Mouse (Mus musculus): ENCODE data around the gene Cpvl.

Cpvl gene

GRCm38 (mm10) chr6:53978571-53978970 lies at the start of gene Cpvl:
Gene Cpvl (minus strand): TSS chr6:53978671.
- no peak for DNase-seq (ENCODE audit: extremely low spot score)

GRCm38 (mm10) chr6:54023846-54024245 lies 45.4 kb upstream of the Cpvl start:
- no peak for DNase-seq (ENCODE audit: extremely low spot score)

DNA sequence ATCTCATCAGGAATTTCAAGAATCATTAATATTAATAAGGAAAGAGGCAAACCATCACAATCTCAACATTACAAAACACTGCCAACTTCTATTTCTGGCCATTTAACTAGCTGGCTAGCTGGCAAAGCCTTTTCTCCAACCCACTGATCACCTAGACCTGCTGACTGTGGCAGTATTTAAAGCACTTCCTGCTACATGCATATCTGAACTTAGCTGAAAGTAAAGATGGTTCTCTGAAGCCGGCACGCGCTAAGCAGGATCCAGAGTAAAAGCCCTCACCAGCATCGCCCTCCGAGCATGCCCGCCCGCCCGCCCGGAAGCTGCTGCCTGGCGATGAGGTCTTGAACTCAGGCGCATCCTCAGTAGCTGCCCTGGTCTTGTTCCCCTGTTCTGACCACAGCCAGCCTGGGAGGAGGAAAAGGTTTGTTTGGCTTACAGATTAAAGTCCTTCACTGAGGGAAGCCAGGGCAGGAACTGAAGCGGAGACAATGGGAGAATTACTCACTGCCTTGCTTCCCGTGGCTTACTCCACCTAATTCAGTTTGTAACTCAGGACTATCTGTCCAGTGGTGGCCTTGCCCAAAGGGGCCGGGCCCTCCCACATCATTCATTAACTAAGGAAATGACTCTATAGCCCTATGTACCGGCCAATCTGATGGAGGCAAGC lies 42.8 kb upstream of the Cpvl start:
- DNase-seq (ENCODE audit: extremely low spot score), result peak; percentile 24

GRCm38 (mm10) chr6:54018861-54019260 lies 40.4 kb upstream of the Cpvl start:
- DNase-seq (ENCODE audit: extremely low spot score), result no peak

DNA sequence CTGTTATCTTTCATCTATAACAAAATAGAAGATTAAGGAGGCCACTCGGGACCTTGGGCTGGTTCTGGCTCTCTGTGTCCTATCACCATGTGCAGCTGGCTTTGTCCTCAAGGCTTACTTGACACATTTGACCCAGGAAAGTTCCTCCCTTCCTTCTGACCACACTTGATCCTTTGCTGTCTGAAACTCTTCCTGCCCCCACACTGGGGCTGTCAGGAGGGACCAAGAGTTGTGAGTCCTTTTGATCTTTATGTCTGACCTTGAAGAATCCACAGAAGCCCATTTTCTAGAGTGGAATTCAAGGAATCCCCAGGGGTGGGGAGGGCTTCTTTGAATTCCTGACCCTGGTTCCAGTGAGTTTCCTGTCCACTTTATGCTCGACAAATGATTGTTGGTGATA lies 39.6 kb upstream of the Cpvl start:
- DNase-seq (ENCODE audit: extremely low spot score), result peak; percentile 9

DNA sequence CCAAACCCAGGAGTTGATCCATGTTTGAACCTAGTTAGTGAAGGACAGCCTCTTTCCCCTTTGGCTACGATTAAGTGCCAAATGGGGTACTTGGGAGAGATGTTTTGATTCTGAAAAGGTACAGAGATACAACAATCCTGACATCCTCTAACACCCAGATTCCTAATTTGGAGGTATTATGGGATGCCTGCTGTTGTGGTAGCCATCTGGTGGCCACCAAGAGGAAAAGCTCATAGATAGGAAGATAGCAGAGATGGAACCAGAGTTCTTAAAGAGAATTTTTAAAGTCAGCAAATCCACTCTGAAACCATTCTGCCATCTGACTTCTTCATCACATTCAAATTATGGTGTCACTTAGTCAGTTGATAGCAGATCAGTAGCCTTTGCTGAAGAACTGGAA lies 33.7 kb upstream of the Cpvl start:
- DNase-seq (ENCODE audit: extremely low spot score), result no peak

- no peak for DNase-seq (ENCODE audit: extremely low spot score)
Measured at GRCm38 (mm10) chr6:54010362-54010761, 31.9 kb upstream of the Cpvl start.

GRCm38 (mm10) chr6:54009293-54009692 lies 30.8 kb upstream of the Cpvl start:
- DNase-seq (ENCODE audit: extremely low spot score), result no peak

GRCm38 (mm10) chr6:54008448-54009120 lies 30.1 kb upstream of the Cpvl start:
- no peak for DNase-seq (ENCODE audit: extremely low spot score)

GRCm38 (mm10) chr6:54005302-54005701 lies 26.8 kb upstream of the Cpvl start:
- no peak for DNase-seq (ENCODE audit: extremely low spot score)

DNA sequence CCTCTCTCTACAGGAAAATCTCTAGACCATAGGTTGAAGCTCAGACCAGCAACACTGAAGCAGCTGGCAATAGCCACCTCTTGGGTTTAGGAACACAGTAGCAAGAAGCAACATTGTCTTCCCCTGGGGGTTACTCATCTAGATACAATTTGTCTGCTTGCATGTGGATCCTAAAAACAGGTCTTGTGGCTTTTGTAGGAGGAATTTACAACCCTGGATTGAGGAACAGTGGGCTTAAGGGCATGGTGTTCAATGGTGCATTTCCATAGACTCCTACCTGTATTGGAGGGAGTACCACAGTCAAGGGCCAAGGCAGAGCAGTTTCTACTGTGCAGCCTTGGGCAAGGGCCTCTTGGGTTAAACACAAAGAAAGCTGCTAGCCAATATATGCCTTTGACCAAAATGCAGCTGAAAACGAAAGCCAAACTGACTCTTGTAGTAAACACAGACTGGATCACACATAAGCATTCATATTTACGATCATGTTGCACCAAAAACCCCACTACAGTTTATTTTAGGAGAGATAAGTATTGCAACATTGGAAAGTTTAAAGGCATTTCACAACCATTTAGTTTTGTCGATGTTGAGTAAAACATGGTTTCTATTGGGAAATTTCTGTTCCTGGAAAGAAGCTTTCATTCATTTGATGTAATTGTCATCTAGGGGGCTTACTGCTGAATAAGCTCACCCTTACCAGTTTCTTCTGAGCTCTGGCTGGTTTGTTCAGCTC lies 17.9 kb upstream of the Cpvl start:
- no peak for DNase-seq (ENCODE audit: extremely low spot score)

DNA sequence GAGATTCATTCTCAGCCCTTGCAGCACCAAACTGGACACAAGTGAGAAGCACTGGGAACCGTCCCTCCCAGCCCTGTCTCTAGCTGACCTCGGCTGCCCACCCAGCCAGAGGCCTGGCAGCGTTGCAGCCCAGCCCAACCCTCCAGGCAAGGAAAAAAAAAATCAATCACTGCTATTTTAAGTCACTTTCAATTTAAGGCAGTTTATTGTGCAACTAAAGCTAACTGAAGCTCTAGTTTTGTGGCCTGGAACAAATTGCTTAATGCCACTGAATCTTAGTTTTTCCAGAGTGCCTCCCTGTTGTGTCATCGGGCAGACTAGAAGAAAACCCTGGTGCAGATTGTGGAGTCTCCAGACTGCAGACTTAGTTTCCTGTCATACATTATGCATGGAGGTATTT lies 17.0 kb upstream of the Cpvl start:
- no peak for DNase-seq (ENCODE audit: extremely low spot score)

- DNase-seq (ENCODE audit: extremely low spot score), result no peak
Measured at GRCm38 (mm10) chr6:53992386-53992785, 13.9 kb upstream of the Cpvl start.

GRCm38 (mm10) chr6:53987235-53987634 lies 8.8 kb upstream of the Cpvl start:
- no peak for DNase-seq (ENCODE audit: extremely low spot score)

GRCm38 (mm10) chr6:53986273-53986985 lies 8.0 kb upstream of the Cpvl start:
- DNase-seq (ENCODE audit: extremely low spot score), result no peak

GRCm38 (mm10) chr6:53983820-53984219 lies 5.3 kb upstream of the Cpvl start:
- no peak for DNase-seq (ENCODE audit: extremely low spot score)

DNA sequence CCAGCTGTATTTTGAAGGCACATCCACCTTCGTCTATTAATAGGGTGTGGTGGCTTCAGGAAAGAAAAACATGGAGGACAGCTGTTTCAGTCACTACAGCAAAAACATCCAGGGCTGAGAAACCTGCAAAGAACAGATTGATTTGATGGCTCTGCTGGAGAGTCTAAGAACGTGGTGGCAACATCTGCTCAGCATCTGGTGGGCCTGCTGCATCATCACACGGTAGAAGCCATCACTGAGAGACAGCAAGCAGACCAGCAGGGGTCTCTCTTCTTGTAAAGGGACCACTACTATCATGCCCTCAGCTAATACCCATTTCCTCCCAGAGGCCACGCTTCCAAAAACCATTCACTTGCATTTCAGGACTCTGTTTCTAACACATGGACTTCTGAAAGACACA lies 4.1 kb upstream of the Cpvl start:
- DNase-seq (ENCODE audit: extremely low spot score), result no peak

GRCm38 (mm10) chr6:53982047-53982600 lies 3.7 kb upstream of the Cpvl start:
- DNase-seq (ENCODE audit: extremely low spot score), result no peak

DNA sequence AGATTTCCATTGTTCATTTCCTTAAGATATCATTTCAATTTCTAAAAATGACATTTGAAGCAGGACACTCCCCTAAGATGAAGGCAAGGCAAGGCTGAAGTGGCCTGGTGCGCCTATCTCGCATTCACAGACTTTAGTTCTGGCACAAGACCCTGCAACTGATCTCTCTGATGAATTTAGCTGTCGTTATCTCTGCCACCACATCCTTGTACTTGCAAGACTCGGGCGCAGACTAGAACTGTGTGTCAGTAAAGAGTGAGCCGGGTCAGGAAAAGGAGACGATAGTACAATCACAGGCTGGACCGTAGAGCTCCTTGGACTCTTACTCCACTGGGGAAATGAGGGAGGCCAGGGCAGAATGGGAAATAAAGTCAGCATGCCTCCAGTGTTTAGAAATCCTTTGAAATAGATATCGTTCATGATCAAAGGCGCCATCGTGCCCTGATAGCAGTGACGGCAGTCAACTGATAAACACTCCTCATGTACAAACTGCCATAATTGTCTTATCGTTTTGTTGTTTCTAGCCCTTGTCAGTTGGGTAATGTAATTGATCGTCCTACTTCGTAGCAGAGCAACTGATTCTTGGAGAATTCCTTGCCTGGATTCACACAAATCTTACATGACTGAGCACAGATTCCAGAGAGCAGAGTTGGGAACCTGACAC lies 2.5 kb upstream of the Cpvl start:
- DNase-seq (ENCODE audit: extremely low spot score), result no peak

- no peak for DNase-seq (ENCODE audit: extremely low spot score)
Measured at GRCm38 (mm10) chr6:53974040-53974439, 4.4 kb downstream of the Cpvl start.

- no peak for DNase-seq (ENCODE audit: extremely low spot score)
Measured at GRCm38 (mm10) chr6:53973468-53973867, 5.0 kb downstream of the Cpvl start.
